Mouse (Mus musculus) heart, adult 9 months (tissue): ENCODE measurements around the gene Ttc21b.

Source experiments
- DNase-seq, 2 experiments: peaks; one replicate each; pipeline ENCODE4 v3.0.0; 2022; ENCODE audit warnings: low spot score in 2 of 2

Ttc21b gene

GRCm38 (mm10) chr2:66171643-66172042, 84.8 kb downstream of the Ttc21b start:
- no peak for DNase-seq

- no peak for DNase-seq
Measured at GRCm38 (mm10) chr2:66170721-66171120, 85.7 kb downstream of the Ttc21b start.

- no peak for DNase-seq
Measured at GRCm38 (mm10) chr2:66165025-66165424, 91.4 kb downstream of the Ttc21b start.

- no peak for DNase-seq
Measured at GRCm38 (mm10) chr2:66158140-66158915, 98.1 kb downstream of the Ttc21b start.

- DNase-seq: no peak
Measured at GRCm38 (mm10) chr2:66151436-66151835, 105.0 kb downstream of the Ttc21b start.

GRCm38 (mm10) chr2:66150531-66150930, 105.9 kb downstream of the Ttc21b start:
- DNase-seq: no peak

GRCm38 (mm10) chr2:66148654-66149230, 107.7 kb downstream of the Ttc21b start:
- no peak for DNase-seq

GRCm38 (mm10) chr2:66146473-66146872, 109.9 kb downstream of the Ttc21b start:
- DNase-seq: no peak

GRCm38 (mm10) chr2:66144770-66145169, 111.6 kb downstream of the Ttc21b start:
- no peak for DNase-seq

- DNase-seq: no peak
Measured at GRCm38 (mm10) chr2:66143284-66143683, 113.1 kb downstream of the Ttc21b start.

- no peak for DNase-seq
Measured at GRCm38 (mm10) chr2:66142711-66143110, 113.7 kb downstream of the Ttc21b start.

GRCm38 (mm10) chr2:66142268-66142667, 114.1 kb downstream of the Ttc21b start:
- no peak for DNase-seq

- no peak for DNase-seq
Measured at GRCm38 (mm10) chr2:66140246-66140645, 116.2 kb downstream of the Ttc21b start.
